Mouse (Mus musculus): ENCODE results near the gene Myrip. TPM values are rescaled to one million over a fixed set of nuclear protein-coding genes. Genes with fewer than 3 reads are reported as not detected.
"Not testable (repeated sequence)": the region's sequence is repeated elsewhere in the genome, so short reads cannot be mapped to it uniquely, and the experiment has no call there.

The Myrip gene
- 0.87 and 0.94 TPM in 2 replicates for polyA plus RNA-seq (2015; fragmentation: Nextera tagmentation; extraction: Ambion mirVana)

GRCm38 (mm10) chr9:120301213-120301612 is at the start of gene Myrip:
Myrip (plus strand) TSS chr9:120301513.
- H3K27me3 ChIP-seq (replicated peaks; ENCODE audit: control insufficient read depth, insufficient read depth, low read length), result peaks cover 36% of the 10 kb centered on the region
- 68% methylated on average over 1 of the region's 1 CpGs for WGBS
- not testable (repeated sequence) for H3K4me2 ChIP-seq (ENCODE audit: low read depth, low read length); H3K9ac ChIP-seq (ENCODE audit: low read depth, low read length); ATAC-seq; H3K9me3 ChIP-seq (ENCODE audit: control insufficient read depth, low read length); H3K4me1 ChIP-seq (ENCODE audit: control insufficient read depth, insufficient read depth, low read length); H3K36me3 ChIP-seq (ENCODE audit: control insufficient read depth, insufficient read depth, low read length); H3K4me3 ChIP-seq (ENCODE audit: low read length); H3K27ac ChIP-seq (ENCODE audit: low read length)

GRCm38 (mm10) chr9:120259805-120260204 is 41.5 kb upstream of the Myrip start:
- WGBS, result 63% methylated on average over 8 of the region's 8 CpGs
- Histone ChIP-seq H3K9me3 (ENCODE audit: control insufficient read depth, low read length) (no peaks in the 10 kb centered on the region), H3K4me3 (ENCODE audit: low read length) (no peak overlapping the region), H3K4me1 (ENCODE audit: control insufficient read depth, insufficient read depth, low read length) (no peaks in the 10 kb centered on the region), H3K27ac (ENCODE audit: low read length) (no peak overlapping the region), H3K9ac (ENCODE audit: low read depth, low read length) (no peak overlapping the region), H3K4me2 (ENCODE audit: low read depth, low read length) (no peak overlapping the region), H3K36me3 (ENCODE audit: control insufficient read depth, insufficient read depth, low read length) (no peaks in the 10 kb centered on the region), H3K27me3 (replicated peaks; ENCODE audit: control insufficient read depth, insufficient read depth, low read length) (no peaks in the 10 kb centered on the region)
- no peak for ATAC-seq

DNA sequence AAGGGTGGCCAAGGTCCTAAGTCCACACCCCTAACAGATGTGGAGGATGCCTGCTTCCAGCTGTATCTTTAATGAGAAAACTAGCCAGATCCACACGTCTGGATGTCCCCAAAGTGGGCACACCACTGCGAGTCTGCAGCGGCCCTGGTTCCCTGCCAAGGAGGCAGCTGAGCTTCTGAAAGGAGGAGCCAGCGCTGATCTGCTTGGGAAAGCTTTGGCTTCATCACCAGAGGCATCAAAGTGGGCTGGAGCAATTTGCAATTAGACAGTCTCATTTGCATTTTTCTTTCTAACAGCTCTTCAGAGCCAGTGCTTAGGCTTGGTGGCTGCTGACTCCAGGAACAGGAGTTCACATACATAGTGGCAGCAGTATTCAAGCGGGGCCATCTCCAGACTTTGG is 37.3 kb upstream of the Myrip start:
- WGBS, result 62% methylated on average over 5 of the region's 5 CpGs
- ATAC-seq, result no peak

GRCm38 (mm10) chr9:120273083-120273482 is 28.2 kb upstream of the Myrip start:
- no peaks in the 10 kb centered on the region for H3K27me3 ChIP-seq (replicated peaks; ENCODE audit: control insufficient read depth, insufficient read depth, low read length)
- 68% methylated on average over 8 of the region's 8 CpGs for WGBS
- no peak for ATAC-seq

More for the DNA sequence above, 37.3 kb upstream of the Myrip start:
- H3K36me3 ChIP-seq (ENCODE audit: control insufficient read depth, insufficient read depth, low read length), result no peaks in the 10 kb centered on the region
- H3K27me3 ChIP-seq (replicated peaks; ENCODE audit: control insufficient read depth, insufficient read depth, low read length), result no peaks in the 10 kb centered on the region
- no peak overlapping the region for H3K4me2 ChIP-seq (ENCODE audit: low read depth, low read length)
- no peaks in the 10 kb centered on the region for H3K4me1 ChIP-seq (ENCODE audit: control insufficient read depth, insufficient read depth, low read length)
- no peaks in the 10 kb centered on the region for H3K9me3 ChIP-seq (ENCODE audit: control insufficient read depth, low read length)
- no peak overlapping the region for H3K9ac ChIP-seq (ENCODE audit: low read depth, low read length)
- H3K4me3 ChIP-seq (ENCODE audit: low read length), result no peak overlapping the region
- H3K27ac ChIP-seq (ENCODE audit: low read length), result no peak overlapping the region

GRCm38 (mm10) chr9:120275226-120275625 is 26.1 kb upstream of the Myrip start:
- Histone ChIP-seq H3K9ac (ENCODE audit: low read depth, low read length) (no peak overlapping the region), H3K4me1 (ENCODE audit: control insufficient read depth, insufficient read depth, low read length) (no peaks in the 10 kb centered on the region), H3K36me3 (ENCODE audit: control insufficient read depth, insufficient read depth, low read length) (no peaks in the 10 kb centered on the region), H3K4me3 (ENCODE audit: low read length) (no peak overlapping the region), H3K9me3 (ENCODE audit: control insufficient read depth, low read length) (no peaks in the 10 kb centered on the region), H3K27me3 (replicated peaks; ENCODE audit: control insufficient read depth, insufficient read depth, low read length) (no peaks in the 10 kb centered on the region), H3K27ac (ENCODE audit: low read length) (no peak overlapping the region), H3K4me2 (ENCODE audit: low read depth, low read length) (no peak overlapping the region)
- ATAC-seq, result no peak
- 70% methylated on average over 7 of the region's 7 CpGs for WGBS

More at GRCm38 (mm10) chr9:120273083-120273482, 28.2 kb upstream of the Myrip start:
- Histone ChIP-seq H3K4me2 (ENCODE audit: low read depth, low read length) (no peak overlapping the region), H3K9me3 (ENCODE audit: control insufficient read depth, low read length) (no peaks in the 10 kb centered on the region), H3K36me3 (ENCODE audit: control insufficient read depth, insufficient read depth, low read length) (no peaks in the 10 kb centered on the region), H3K4me3 (ENCODE audit: low read length) (no peak overlapping the region), H3K9ac (ENCODE audit: low read depth, low read length) (no peak overlapping the region), H3K27ac (ENCODE audit: low read length) (no peak overlapping the region), H3K4me1 (ENCODE audit: control insufficient read depth, insufficient read depth, low read length) (no peaks in the 10 kb centered on the region)

- 83% methylated on average over 12 of the region's 12 CpGs for WGBS
- Histone ChIP-seq H3K4me3 (ENCODE audit: low read length) (no peak overlapping the region), H3K36me3 (ENCODE audit: control insufficient read depth, insufficient read depth, low read length) (no peaks in the 10 kb centered on the region), H3K9me3 (ENCODE audit: control insufficient read depth, low read length) (0 out of 2 replicates have a peak, but pooled peaks cover 3% of the 10 kb centered on the region), H3K27me3 (replicated peaks; ENCODE audit: control insufficient read depth, insufficient read depth, low read length) (no peaks in the 10 kb centered on the region), H3K27ac (ENCODE audit: low read length) (no peak overlapping the region), H3K4me2 (ENCODE audit: low read depth, low read length) (no peak overlapping the region), H3K9ac (ENCODE audit: low read depth, low read length) (no peak overlapping the region), H3K4me1 (ENCODE audit: control insufficient read depth, insufficient read depth, low read length) (no peaks in the 10 kb centered on the region)
- no peak for ATAC-seq
Measured at GRCm38 (mm10) chr9:120281147-120281546, 20.2 kb upstream of the Myrip start.

DNA sequence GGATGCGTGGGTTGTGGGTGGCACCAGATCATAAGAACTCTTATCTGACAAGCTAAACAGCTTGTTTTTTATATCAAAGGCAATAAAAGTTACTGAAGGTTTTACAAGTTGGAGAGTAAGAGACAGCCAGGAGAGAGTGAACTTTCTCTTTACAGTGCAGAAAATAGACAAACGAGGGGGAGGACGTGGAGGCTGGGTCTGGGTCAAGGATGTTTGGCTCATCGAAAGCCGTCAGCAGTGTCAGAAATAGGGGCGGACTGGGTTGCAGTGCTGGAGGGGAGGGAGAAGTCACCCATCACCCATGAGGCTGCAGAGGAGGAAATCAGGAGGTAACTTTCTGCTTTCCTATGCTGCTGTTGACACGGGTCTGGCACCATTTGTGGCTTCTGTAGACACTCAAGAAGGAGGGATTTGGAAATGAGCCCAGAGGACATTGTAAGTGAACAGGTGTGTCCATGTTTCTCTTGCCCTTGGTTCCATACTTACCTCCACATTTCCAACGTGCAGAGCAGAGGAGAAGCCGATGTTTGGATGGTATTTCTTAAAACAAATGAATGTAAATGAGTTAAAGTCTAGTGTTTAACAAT is 18.8 kb upstream of the Myrip start:
- Histone ChIP-seq H3K27me3 (replicated peaks; ENCODE audit: control insufficient read depth, insufficient read depth, low read length) (no peaks in the 10 kb centered on the region), H3K4me1 (ENCODE audit: control insufficient read depth, insufficient read depth, low read length) (no peaks in the 10 kb centered on the region), H3K36me3 (ENCODE audit: control insufficient read depth, insufficient read depth, low read length) (no peaks in the 10 kb centered on the region), H3K9me3 (ENCODE audit: control insufficient read depth, low read length) (0 out of 2 replicates have a peak, but pooled peaks cover 3% of the 10 kb centered on the region), H3K27ac (ENCODE audit: low read length) (no peak overlapping the region), H3K4me3 (ENCODE audit: low read length) (no peak overlapping the region), H3K4me2 (ENCODE audit: low read depth, low read length) (no peak overlapping the region), H3K9ac (ENCODE audit: low read depth, low read length) (no peak overlapping the region)
- 65% methylated on average over 9 of the region's 9 CpGs for WGBS
- ATAC-seq, result no peak

- 0 out of 2 replicates have a peak, but pooled peaks cover 3% of the 10 kb centered on the region for H3K9me3 ChIP-seq (ENCODE audit: control insufficient read depth, low read length)
- H3K4me1 ChIP-seq (ENCODE audit: control insufficient read depth, insufficient read depth, low read length), result no peaks in the 10 kb centered on the region
- WGBS, result 90% methylated on average over 12 of the region's 12 CpGs
- H3K36me3 ChIP-seq (ENCODE audit: control insufficient read depth, insufficient read depth, low read length), result no peaks in the 10 kb centered on the region
- no peak for ATAC-seq
- no peak overlapping the region for H3K27ac ChIP-seq (ENCODE audit: low read length)
- H3K27me3 ChIP-seq (replicated peaks; ENCODE audit: control insufficient read depth, insufficient read depth, low read length), result no peaks in the 10 kb centered on the region
- H3K9ac ChIP-seq (ENCODE audit: low read depth, low read length), result no peak overlapping the region
- no peak overlapping the region for H3K4me2 ChIP-seq (ENCODE audit: low read depth, low read length)
- H3K4me3 ChIP-seq (ENCODE audit: low read length), result no peak overlapping the region
Measured at GRCm38 (mm10) chr9:120283556-120283955, 17.8 kb upstream of the Myrip start.

- no peak for ATAC-seq
- Histone ChIP-seq H3K4me1 (ENCODE audit: control insufficient read depth, insufficient read depth, low read length) (no peaks in the 10 kb centered on the region), H3K4me3 (ENCODE audit: low read length) (no peak overlapping the region), H3K27ac (ENCODE audit: low read length) (no peak overlapping the region), H3K9ac (ENCODE audit: low read depth, low read length) (no peak overlapping the region), H3K9me3 (ENCODE audit: control insufficient read depth, low read length) (0 out of 2 replicates have a peak, but pooled peaks cover 3% of the 10 kb centered on the region), H3K27me3 (replicated peaks; ENCODE audit: control insufficient read depth, insufficient read depth, low read length) (no peaks in the 10 kb centered on the region), H3K4me2 (ENCODE audit: low read depth, low read length) (no peak overlapping the region), H3K36me3 (ENCODE audit: control insufficient read depth, insufficient read depth, low read length) (no peaks in the 10 kb centered on the region)
- 62% methylated on average over 3 of the region's 3 CpGs for WGBS
Measured at GRCm38 (mm10) chr9:120288011-120288410, 13.3 kb upstream of the Myrip start.

DNA sequence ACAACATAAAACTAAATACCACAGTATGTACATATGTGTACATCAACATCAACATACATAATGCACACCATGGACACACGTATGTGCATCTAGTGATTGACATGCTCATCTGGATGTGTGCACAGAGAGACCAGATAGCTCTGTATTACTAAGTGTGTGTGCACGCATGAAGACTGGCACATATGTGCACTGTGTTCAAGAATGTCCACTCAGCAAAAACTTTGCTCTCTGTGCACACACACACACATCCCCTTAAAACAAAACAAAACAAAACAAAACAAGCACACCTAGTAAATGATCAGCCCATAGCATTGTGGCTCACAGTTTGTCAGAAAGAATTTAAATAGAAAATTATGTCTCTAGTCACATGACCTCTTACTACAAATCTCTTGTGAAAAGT is 10.9 kb upstream of the Myrip start:
- no peak for ATAC-seq
- WGBS, result 86% methylated on average over 2 of the region's 2 CpGs
- no peak overlapping the region for H3K9ac ChIP-seq (ENCODE audit: low read depth, low read length)
- H3K4me3 ChIP-seq (ENCODE audit: low read length), result no peak overlapping the region
- no peak overlapping the region for H3K4me2 ChIP-seq (ENCODE audit: low read depth, low read length)
- no peak overlapping the region for H3K27ac ChIP-seq (ENCODE audit: low read length)
- no peaks in the 10 kb centered on the region for H3K36me3 ChIP-seq (ENCODE audit: control insufficient read depth, insufficient read depth, low read length)
- no peaks in the 10 kb centered on the region for H3K27me3 ChIP-seq (replicated peaks; ENCODE audit: control insufficient read depth, insufficient read depth, low read length)
- no peaks in the 10 kb centered on the region for H3K9me3 ChIP-seq (ENCODE audit: control insufficient read depth, low read length)
- H3K4me1 ChIP-seq (ENCODE audit: control insufficient read depth, insufficient read depth, low read length), result no peaks in the 10 kb centered on the region
